Mouse (Mus musculus) T-helper 1 cell (primary cell): ENCODE results near the gene Brca2.

Source experiments
- in situ Hi-C: fragments of 300-600 bp; cut with MboI, MseI; formaldehyde crosslinking; loops from one replicate; pipeline ENCODE4 v1.15.1; 2025; ENCODE audit warnings: high pct_unique_total_duplicates

Gene Brca2

GRCm38 (mm10) chr5:150564426-150564825 is 42.0 kb downstream of the Brca2 start:
- in situ Hi-C loops = no loop called here

- in situ Hi-C loops = no loop called here
Observed at GRCm38 (mm10) chr5:150566226-150566625, 43.8 kb downstream of the Brca2 start.

GRCm38 (mm10) chr5:150566971-150567370 is 44.5 kb downstream of the Brca2 start:
- in situ Hi-C loops = no loop called here

- in situ Hi-C loops = no loop called here
Observed at GRCm38 (mm10) chr5:150570496-150571219, 48.2 kb downstream of the Brca2 start.

GRCm38 (mm10) chr5:150574403-150574802 is 52.0 kb downstream of the Brca2 start:
- in situ Hi-C loops = no loop called here

- in situ Hi-C loops = no loop called here
Observed at GRCm38 (mm10) chr5:150574885-150575284, 52.5 kb downstream of the Brca2 start.

- in situ Hi-C loops = no loop called here
Observed at GRCm38 (mm10) chr5:150576832-150577231, 54.4 kb downstream of the Brca2 start.

- in situ Hi-C loops = no loop called here
Observed at GRCm38 (mm10) chr5:150578613-150579171, 56.3 kb downstream of the Brca2 start.

GRCm38 (mm10) chr5:150581180-150581579 is 58.8 kb downstream of the Brca2 start:
- in situ Hi-C loops = loop anchor here (10.0 kb wide), 1 partner anchor 794 kb away; no protein-coding TSS in a partner anchor

GRCm38 (mm10) chr5:150583181-150583580 is 60.8 kb downstream of the Brca2 start:
- in situ Hi-C loops = loop anchor here (10.0 kb wide), 1 partner anchor 792 kb away; no protein-coding TSS in a partner anchor

GRCm38 (mm10) chr5:150583622-150584336 is 61.3 kb downstream of the Brca2 start:
- in situ Hi-C loops = loop anchor here (10.0 kb wide), 1 partner anchor 791 kb away; no protein-coding TSS in a partner anchor

GRCm38 (mm10) chr5:150584337-150584729 is 61.9 kb downstream of the Brca2 start:
- in situ Hi-C loops = loop anchor here (10.0 kb wide), 1 partner anchor 790 kb away; no protein-coding TSS in a partner anchor

- in situ Hi-C loops = loop anchor here (10.0 kb wide), 1 partner anchor 785 kb away; no protein-coding TSS in a partner anchor
Observed at GRCm38 (mm10) chr5:150589945-150590344, 67.5 kb downstream of the Brca2 start.

- in situ Hi-C loops = no loop called here
Observed at GRCm38 (mm10) chr5:150592186-150592903, 69.9 kb downstream of the Brca2 start.

- in situ Hi-C loops = no loop called here
Observed at GRCm38 (mm10) chr5:150592904-150593755, 70.7 kb downstream of the Brca2 start.

- in situ Hi-C loops = no loop called here
Observed at GRCm38 (mm10) chr5:150593756-150594648, 71.6 kb downstream of the Brca2 start.

- in situ Hi-C loops = no loop called here
Observed at GRCm38 (mm10) chr5:150594649-150595339, 72.4 kb downstream of the Brca2 start.

GRCm38 (mm10) chr5:150595366-150596016 is 73.1 kb downstream of the Brca2 start:
- in situ Hi-C loops = no loop called here

- in situ Hi-C loops = no loop called here
Observed at GRCm38 (mm10) chr5:150597088-150597487, 74.7 kb downstream of the Brca2 start, which contains the start of gene N4bp2l1. Gene N4bp2l1 (minus strand): TSS chr5:150597188.
